9 mouse cellular contexts compared by ENCODE assay signal in genomic region chr19:38025254-38026041, GRCm38 (mm10). TPM values are rescaled to one million over a fixed set of nuclear protein-coding genes. Genes with fewer than 3 reads are reported as not detected.
DNase-seq lines count a peak whose midpoint lies in the region; ATAC-seq and TF ChIP-seq lines count a peak whose summit lies in the region.
"Had no signal": no experiment of that assay in that cellular context is flagged by ENCODE, and none has a peak within 500 bp of the region (broad histone marks: within the 10 kb centered on the region; RNA-seq: fewer than 3 reads in every experiment).

No protein-coding gene starts in this region.

- no peaks in the 10 kb centered on the region for H3K36me3 ChIP-seq in spleen, adult 2 months (ENCODE audit: control insufficient read depth, insufficient read depth, low read length)
- H3K36me3 ChIP-seq in heart, embryonic 11.5 days (ENCODE audit: control insufficient read depth, insufficient read depth, low read length) = no peaks in the 10 kb centered on the region
- no peaks in the 10 kb centered on the region for H3K36me3 ChIP-seq in limb, embryonic 15.5 days
- no peaks in the 10 kb centered on the region for H3K36me3 ChIP-seq in stomach, embryonic 15.5 days

- peak overlapping the region; percentile 84 for H3K27ac ChIP-seq in spleen, adult 2 months (ENCODE audit: insufficient read depth, low read length)
- peak overlapping the region; percentile 57; the same call in 1 of the 2 replicates for H3K27ac ChIP-seq in heart, embryonic 11.5 days (ENCODE audit: low read depth, low read length)
- H3K27ac ChIP-seq in limb, embryonic 15.5 days = peak overlapping the region; percentile 6; the same call in 1 of the 2 replicates
- peak overlapping the region; percentile 80 for H3K27ac ChIP-seq in stomach, embryonic 15.5 days

- H3K4me3 ChIP-seq in spleen, adult 2 months (ENCODE audit: extremely low read depth, insufficient read depth, insufficient read length) = no peak overlapping the region
- no peak overlapping the region for H3K4me3 ChIP-seq in heart, embryonic 11.5 days (ENCODE audit: low read depth, low read length)
- H3K4me3 ChIP-seq in limb, embryonic 15.5 days = no peak overlapping the region
- no peak overlapping the region for H3K4me3 ChIP-seq in stomach, embryonic 15.5 days (replicated peaks)
- H3K4me3 ChIP-seq: megakaryocyte, embryonic 14.5 days had no signal

- no peak for TF ChIP-seq CTCF in spleen, adult 2 months (IDR thresholded peaks at IDR 0.05; ENCODE audit: extremely low read depth, insufficient read depth, insufficient read length, insufficient replicate concordance)

- 57% methylated on average over 8 of the region's 9 CpGs for WGBS in spleen, adult 2 months
- 39% methylated on average over 8 of the region's 9 CpGs for WGBS in heart, embryonic 11.5 days (ENCODE audit: insufficient replicate concordance)
- 52% methylated on average over 9 of the region's 9 CpGs for WGBS in limb, embryonic 15.5 days
- 30% methylated on average over 7 of the region's 9 CpGs for WGBS in stomach, embryonic 15.5 days

- H3K27me3 ChIP-seq in spleen, adult 2 months (ENCODE audit: control insufficient read depth, insufficient read depth, low read length) = no peaks in the 10 kb centered on the region
- no peaks in the 10 kb centered on the region for H3K27me3 ChIP-seq in heart, embryonic 11.5 days (ENCODE audit: control insufficient read depth, insufficient read depth, low read length)
- H3K27me3 ChIP-seq in limb, embryonic 15.5 days = no peaks in the 10 kb centered on the region
- no peaks in the 10 kb centered on the region for H3K27me3 ChIP-seq in stomach, embryonic 15.5 days (replicated peaks)

- no peak overlapping the region for H3K9ac ChIP-seq in heart, embryonic 11.5 days (ENCODE audit: low read depth, low read length)
- no peak overlapping the region for H3K9ac ChIP-seq in limb, embryonic 15.5 days
- no peak overlapping the region for H3K9ac ChIP-seq in stomach, embryonic 15.5 days

- H3K4me1 ChIP-seq in spleen, adult 2 months (ENCODE audit: control insufficient read depth, insufficient read depth, insufficient read length) = peaks cover 39% of the 10 kb centered on the region
- peaks cover 25% of the 10 kb centered on the region for H3K4me1 ChIP-seq in heart, embryonic 11.5 days (ENCODE audit: control insufficient read depth, insufficient read depth, low read length)
- H3K4me1 ChIP-seq in limb, embryonic 15.5 days = peaks cover 21% of the 10 kb centered on the region
- H3K4me1 ChIP-seq in stomach, embryonic 15.5 days = peaks cover 53% of the 10 kb centered on the region
- H3K4me1 ChIP-seq: megakaryocyte, embryonic 14.5 days had no signal

- peak; percentile 18 to 76 for DNase-seq in spleen, adult 2 months (ENCODE audit: low read depth in 1 of 2, low spot score in 2 of 2)
- DNase-seq in spleen, adult 12 weeks (ENCODE audit: low spot score) = no peak
- DNase-seq in cerebellum, adult 9-11 months = no peak
- no peak for DNase-seq in right cerebral cortex, postnatal 14 days

- TF ChIP-seq POLR2A in spleen, adult 2 months (IDR thresholded peaks at IDR 0.05; ENCODE audit: low read depth, low read length) = no peak

- H3K9me3 ChIP-seq in heart, embryonic 11.5 days (replicated peaks; ENCODE audit: control insufficient read depth, low read length) = no peaks in the 10 kb centered on the region
- no peaks in the 10 kb centered on the region for H3K9me3 ChIP-seq in limb, embryonic 15.5 days
- H3K9me3 ChIP-seq in stomach, embryonic 15.5 days = no peaks in the 10 kb centered on the region
- H3K9me3 ChIP-seq: megakaryocyte, embryonic 14.5 days had no signal

- H3K4me2 ChIP-seq in heart, embryonic 11.5 days = no peak overlapping the region
- no peak overlapping the region for H3K4me2 ChIP-seq in limb, embryonic 15.5 days
- no peak overlapping the region for H3K4me2 ChIP-seq in stomach, embryonic 15.5 days

- ATAC-seq in heart, embryonic 11.5 days (replicated peaks; ENCODE audit: insufficient number of reproducible peaks, low FRiP score, low TSS enrichment) = 0 out of 2 replicates have a peak, but pooled peaks have one; percentile 49
- peak; percentile 31; the same call in 1 of the 2 replicates for ATAC-seq in limb, embryonic 15.5 days (ENCODE audit: insufficient number of reproducible peaks, low FRiP score, low TSS enrichment, low read depth)
- peak; percentile 44 for ATAC-seq in stomach, embryonic 15.5 days (ENCODE audit: insufficient read depth, low FRiP score, low read depth)
- no peak for ATAC-seq in erythroblast, adult 5-6 weeks (replicated peaks; ENCODE audit: low FRiP score, poor library complexity, severe bottlenecking)

RNA-seq across cellular contexts. Expression of gene Myof, which starts 17.9 kb away (rescaled TPM):
- 10.6 and 11.7 TPM in 2 replicates for polyA plus RNA-seq in spleen, adult 2 months (2012; rRNA removed)
- polyA plus RNA-seq in heart, embryonic 11.5 days (2014; fragmentation: Nextera tagmentation; extraction: Ambion mirVana) = 7.4 and 8.5 TPM in 2 replicates
- 11.9 and 14.1 TPM in 2 replicates for polyA plus RNA-seq in limb, embryonic 15.5 days (2015; fragmentation: Nextera tagmentation; extraction: Ambion mirVana)
- polyA plus RNA-seq in stomach, embryonic 15.5 days (2015; fragmentation: Nextera tagmentation; extraction: Ambion mirVana) = 14.1 and 15.9 TPM in 2 replicates
- total RNA-seq in erythroblast, adult 5-6 weeks (2015; ENCODE audit: low replicate concordance) = 0.96 and 7.7 TPM in 2 replicates
- total RNA-seq in erythroblast, adult 5-6 weeks (2017; ENCODE audit: low replicate concordance) = 0.70 and 1.5 TPM in 2 replicates

RNA-seq across cellular contexts. Expression of gene Cep55, which starts 29.4 kb away (rescaled TPM):
- polyA plus RNA-seq in spleen, adult 2 months (2012; rRNA removed) = 0.94 and 1.2 TPM in 2 replicates
- 28.1 and 30.5 TPM in 2 replicates for polyA plus RNA-seq in heart, embryonic 11.5 days (2014; fragmentation: Nextera tagmentation; extraction: Ambion mirVana)
- 18.4 and 19.9 TPM in 2 replicates for polyA plus RNA-seq in limb, embryonic 15.5 days (2015; fragmentation: Nextera tagmentation; extraction: Ambion mirVana)
- polyA plus RNA-seq in stomach, embryonic 15.5 days (2015; fragmentation: Nextera tagmentation; extraction: Ambion mirVana) = 25.9 and 26.7 TPM in 2 replicates
- 13.6 and 16.5 TPM in 2 replicates for total RNA-seq in erythroblast, adult 5-6 weeks (2015; ENCODE audit: low replicate concordance)
- total RNA-seq in erythroblast, adult 5-6 weeks (2017; ENCODE audit: low replicate concordance) = 6.8 and 17.1 TPM in 2 replicates

Comparison
In these comparisons a context has a peak if more than half of its experiments do, and no peak if none do; other contexts are left out.
1. DNase-seq: peak in spleen, adult 2 months (2 of 2); none in spleen, adult 12 weeks (single experiment), cerebellum, adult 9-11 months (single experiment) and right cerebral cortex, postnatal 14 days (single experiment).
2. H3K27ac ChIP-seq: peak in every context shown above with its lines; median percentile 84 in spleen, adult 2 months; 80 in stomach, embryonic 15.5 days; 57 in heart, embryonic 11.5 days; 6 in limb, embryonic 15.5 days.